8 mouse cellular contexts compared by ENCODE assay signal in genomic region chr2:14074221-14074901, GRCm38 (mm10). TPM values are rescaled to one million over a fixed set of nuclear protein-coding genes. Genes with fewer than 3 reads are reported as not detected.
A peak's percentile ranks its signal among the peaks of the same experiment; 100 is the strongest.
DNase-seq lines count a peak whose midpoint lies in the region; ATAC-seq and TF ChIP-seq lines count a peak whose summit lies in the region.

No protein-coding gene starts in this region.

- ATAC-seq in hindbrain, postnatal 0 days = peak; percentile 7; the same call in 1 of the 2 replicates
- peak; percentile 45; the same call in 1 of the 2 replicates for ATAC-seq in midbrain, embryonic 11.5 days (ENCODE audit: low FRiP score)

- H3K36me3 ChIP-seq in hindbrain, postnatal 0 days (ENCODE audit: insufficient read depth, low read length) = no peaks in the 10 kb centered on the region
- H3K36me3 ChIP-seq in midbrain, embryonic 11.5 days (ENCODE audit: control insufficient read depth, insufficient read depth, low read length) = no peaks in the 10 kb centered on the region

- H3K9me3 ChIP-seq in hindbrain, postnatal 0 days (ENCODE audit: low read length) = no peaks in the 10 kb centered on the region
- H3K9me3 ChIP-seq in midbrain, embryonic 11.5 days (ENCODE audit: control insufficient read depth, low read length) = no peaks in the 10 kb centered on the region

- peaks cover 4% of the 10 kb centered on the region; the same call in 1 of the 2 replicates for H3K4me1 ChIP-seq in lung, adult 2 months (ENCODE audit: control insufficient read depth, insufficient read depth, low read length)
- no peaks in the 10 kb centered on the region for H3K4me1 ChIP-seq in cortical plate, adult 2 months (ENCODE audit: control insufficient read depth, insufficient read depth, low read length)
- H3K4me1 ChIP-seq in hindbrain, postnatal 0 days (ENCODE audit: insufficient read depth, low read length) = peaks cover 14% of the 10 kb centered on the region
- H3K4me1 ChIP-seq in midbrain, embryonic 11.5 days (ENCODE audit: control insufficient read depth, insufficient read depth, low read length) = peaks cover 15% of the 10 kb centered on the region

- TF ChIP-seq POLR2A in lung, adult 2 months (IDR thresholded peaks at IDR 0.05; ENCODE audit: borderline replicate concordance, extremely low read depth, low read depth, low read length) = no peak
- TF ChIP-seq POLR2A in cortical plate, adult 2 months (IDR thresholded peaks at IDR 0.05; ENCODE audit: extremely low read depth, insufficient read depth, low read length) = no peak

- WGBS in lung, adult 2 months = under 1% methylated on average over 38 of the region's 38 CpGs
- WGBS in hindbrain, postnatal 0 days = under 1% methylated on average over 33 of the region's 38 CpGs
- WGBS in midbrain, embryonic 11.5 days = under 1% methylated on average over 32 of the region's 38 CpGs

- no peak for TF ChIP-seq CTCF in lung, adult 2 months (IDR thresholded peaks at IDR 0.05; ENCODE audit: insufficient read depth, low read length)
- no peak for TF ChIP-seq CTCF in cortical plate, adult 2 months (IDR thresholded peaks at IDR 0.05; ENCODE audit: extremely low read depth, insufficient read depth, low read length)
- TF ChIP-seq CTCF in hindbrain, postnatal 0 days (IDR thresholded peaks at IDR 0.05; ENCODE audit: low read depth) = no peak; the same call in 1 of the 2 replicates

- H3K4me2 ChIP-seq in hindbrain, postnatal 0 days (ENCODE audit: low read depth, low read length) = peak overlapping the region; percentile 68
- H3K4me2 ChIP-seq in midbrain, embryonic 11.5 days = peak overlapping the region; percentile 68

- peak overlapping the region; percentile 100 for H3K4me3 ChIP-seq in lung, adult 2 months (replicated peaks; ENCODE audit: extremely low read depth, low read depth, low read length)
- peak overlapping the region; percentile 48 for H3K4me3 ChIP-seq in cortical plate, adult 2 months (ENCODE audit: insufficient read depth, low read length)
- peak overlapping the region; percentile 93 for H3K4me3 ChIP-seq in hindbrain, postnatal 0 days (ENCODE audit: low read length)
- peak overlapping the region; percentile 86 for H3K4me3 ChIP-seq in midbrain, embryonic 11.5 days (ENCODE audit: low read depth, low read length)

- peak overlapping the region; percentile 98 for H3K27ac ChIP-seq in cortical plate, adult 2 months (ENCODE audit: insufficient read depth, low read length)
- peak overlapping the region; percentile 99 for H3K27ac ChIP-seq in hindbrain, postnatal 0 days
- H3K27ac ChIP-seq in midbrain, embryonic 11.5 days (ENCODE audit: low read depth, low read length) = peak overlapping the region; percentile 76

- H3K9ac ChIP-seq in hindbrain, postnatal 0 days (replicated peaks; ENCODE audit: low read length) = peak overlapping the region; percentile 96
- peak overlapping the region; percentile 85 for H3K9ac ChIP-seq in midbrain, embryonic 11.5 days (ENCODE audit: low read length)

- no peaks in the 10 kb centered on the region for H3K27me3 ChIP-seq in hindbrain, postnatal 0 days (ENCODE audit: insufficient read depth, low read length)
- no peaks in the 10 kb centered on the region for H3K27me3 ChIP-seq in midbrain, embryonic 11.5 days (ENCODE audit: control insufficient read depth, insufficient read depth, low read length)

- no peak for DNase-seq in lung, adult 2 months
- no peak for DNase-seq in lung, postnatal 4 days
- DNase-seq in hindbrain, postnatal 0 days (ENCODE audit: low spot score) = peak; percentile 51
- DNase-seq in midbrain, embryonic 11.5 days (ENCODE audit: low spot score, missing footprints) = peak; percentile 98
- DNase-seq in right cerebral cortex, postnatal 14 days = no peak
- DNase-seq in kidney, postnatal 14 days = no peak
- no peak for DNase-seq in right cerebral cortex, postnatal 10 days (ENCODE audit: low spot score in 2 of 2)

RNA-seq across cellular contexts. Expression of gene Stam, which starts 0.5 kb away (rescaled TPM):
- 13.7 and 15.3 TPM in 2 replicates for polyA plus RNA-seq in lung, adult 2 months (2012; rRNA removed)
- 57.9 and 59.3 TPM in 2 replicates for polyA plus RNA-seq in cortical plate, adult 2 months (2012; rRNA removed)
- total RNA-seq in hindbrain, postnatal 0 days (2014; rRNA removed) = 75.8 and 85.6 TPM in 2 replicates
- 90.0 and 95.9 TPM in 2 replicates for polyA plus RNA-seq in hindbrain, postnatal 0 days (2015; fragmentation: Nextera tagmentation; extraction: Ambion mirVana)
- polyA plus RNA-seq in midbrain, embryonic 11.5 days (2014; fragmentation: Nextera tagmentation; extraction: Ambion mirVana) = 103 and 109 TPM in 2 replicates

RNA-seq across cellular contexts. Expression of gene Hacd1, which starts 18.4 kb away (rescaled TPM):
- polyA plus RNA-seq in lung, adult 2 months (2012; rRNA removed) = 23.6 and 28.2 TPM in 2 replicates
- polyA plus RNA-seq in cortical plate, adult 2 months (2012; rRNA removed) = 28.2 and 31.3 TPM in 2 replicates
- total RNA-seq in hindbrain, postnatal 0 days (2014; rRNA removed) = 59.8 and 67.6 TPM in 2 replicates
- 87.7 and 88.5 TPM in 2 replicates for polyA plus RNA-seq in hindbrain, postnatal 0 days (2015; fragmentation: Nextera tagmentation; extraction: Ambion mirVana)
- 43.9 and 46.3 TPM in 2 replicates for polyA plus RNA-seq in midbrain, embryonic 11.5 days (2014; fragmentation: Nextera tagmentation; extraction: Ambion mirVana)

Comparison
In these comparisons a context has a peak if more than half of its experiments do, and no peak if none do; other contexts are left out.
1. DNase-seq: peak in hindbrain, postnatal 0 days (single experiment) and midbrain, embryonic 11.5 days (single experiment); none in lung, adult 2 months (single experiment), lung, postnatal 4 days (0 of 2), right cerebral cortex, postnatal 14 days (single experiment), kidney, postnatal 14 days (single experiment) and right cerebral cortex, postnatal 10 days (0 of 2).
2. H3K4me3 ChIP-seq: peak in every context shown above with its lines; median percentile 100 in lung, adult 2 months; 93 in hindbrain, postnatal 0 days; 86 in midbrain, embryonic 11.5 days; 48 in cortical plate, adult 2 months.
3. Peak in every context shown above with its lines, with median percentiles within 50 percentile points of each other: H3K27ac ChIP-seq.